Mouse (Mus musculus) lung, postnatal 25 days (tissue): ENCODE data around the gene Tgfbrap1.
A peak's percentile ranks its signal among the peaks of the same experiment; 100 is the strongest.

ENCODE experiments used
- DNase-seq: peaks from one replicate; pipeline ENCODE4 v3.0.0; 2022; ENCODE audit warnings: low spot score

Tgfbrap1 gene

GRCm38 (mm10) chr1:43110556-43110955 is 12.1 kb upstream of the Tgfbrap1 start:
- peak; percentile 65 for DNase-seq

- no peak for DNase-seq
Measured at GRCm38 (mm10) chr1:43108729-43109128, 10.3 kb upstream of the Tgfbrap1 start.

GRCm38 (mm10) chr1:43094206-43094605 is 4.2 kb downstream of the Tgfbrap1 start:
- no peak for DNase-seq

- peak; percentile 62 for DNase-seq
Measured at GRCm38 (mm10) chr1:43092056-43093015, 6.1 kb downstream of the Tgfbrap1 start.

GRCm38 (mm10) chr1:43091306-43092055 is 7.0 kb downstream of the Tgfbrap1 start:
- no peak for DNase-seq

- no peak for DNase-seq
Measured at GRCm38 (mm10) chr1:43090418-43090817, 8.0 kb downstream of the Tgfbrap1 start.

GRCm38 (mm10) chr1:43082946-43083345 is 15.5 kb downstream of the Tgfbrap1 start:
- no peak for DNase-seq

GRCm38 (mm10) chr1:43078124-43078523 is 20.3 kb downstream of the Tgfbrap1 start:
- DNase-seq: no peak

GRCm38 (mm10) chr1:43074791-43075190 is 23.6 kb downstream of the Tgfbrap1 start:
- no peak for DNase-seq

- DNase-seq: no peak
Measured at GRCm38 (mm10) chr1:43072561-43072960, 25.9 kb downstream of the Tgfbrap1 start.

- DNase-seq: no peak
Measured at GRCm38 (mm10) chr1:43072028-43072427, 26.4 kb downstream of the Tgfbrap1 start.

- peak; percentile 47 for DNase-seq
Measured at GRCm38 (mm10) chr1:43070726-43071125, 27.7 kb downstream of the Tgfbrap1 start.

- DNase-seq: no peak
Measured at GRCm38 (mm10) chr1:43067551-43067950, 30.9 kb downstream of the Tgfbrap1 start.

GRCm38 (mm10) chr1:43066573-43066972 is 31.9 kb downstream of the Tgfbrap1 start:
- peak; percentile 27 for DNase-seq

- DNase-seq: peak; percentile 58
Measured at GRCm38 (mm10) chr1:43065615-43066310, 32.7 kb downstream of the Tgfbrap1 start.

- no peak for DNase-seq
Measured at GRCm38 (mm10) chr1:43051903-43052302, 46.5 kb downstream of the Tgfbrap1 start.

- DNase-seq: no peak
Measured at GRCm38 (mm10) chr1:43047811-43048210, 50.6 kb downstream of the Tgfbrap1 start.

GRCm38 (mm10) chr1:43046990-43047389 is 51.4 kb downstream of the Tgfbrap1 start:
- DNase-seq: no peak

GRCm38 (mm10) chr1:43045204-43045982 is 53.0 kb downstream of the Tgfbrap1 start:
- DNase-seq: no peak

- no peak for DNase-seq
Measured at GRCm38 (mm10) chr1:43042271-43042670, 56.2 kb downstream of the Tgfbrap1 start.

GRCm38 (mm10) chr1:43036014-43036413 is 62.4 kb downstream of the Tgfbrap1 start:
- DNase-seq: no peak
